Mouse (Mus musculus) bone marrow, adult 2 months (tissue): ENCODE data around the gene Wdr17.

Source experiments
- CTCF ChIP-seq: fragments of 200-500 bp; IDR thresholded peaks from 2 replicates; pipeline ENCODE4 v1.5.1; 2011; ENCODE audit warnings: low read length, control low read depth; ENCODE audit not compliant: control insufficient read depth, insufficient read depth
- POLR2A ChIP-seq: fragments of 200-500 bp; IDR thresholded peaks from 2 replicates; pipeline ENCODE4 v1.6.1; 2011; ENCODE audit warnings: low read depth, mild to moderate bottlenecking, control low read depth, low read length, borderline replicate concordance; ENCODE audit not compliant: control insufficient read depth

DNA sequence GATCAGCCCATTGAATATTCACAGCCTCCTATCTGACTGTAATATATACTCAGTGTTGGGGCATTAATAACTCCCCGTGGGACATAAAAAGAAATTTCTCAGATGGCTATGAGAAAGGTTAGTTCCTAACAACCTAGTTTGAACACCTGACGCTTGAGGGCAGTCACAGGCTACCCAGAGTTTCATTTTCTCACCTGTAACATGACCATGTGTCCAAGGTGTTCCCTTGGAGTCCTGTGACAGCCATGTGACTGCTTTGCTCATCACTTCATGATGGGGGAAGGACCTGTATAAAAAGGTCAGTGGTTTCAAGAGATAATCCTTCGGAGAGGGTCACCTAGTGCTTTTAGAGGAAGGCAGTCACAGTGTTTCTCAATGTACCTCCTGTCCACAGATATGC, 305.5 kb downstream of the Wdr17 start:
- TF ChIP-seq POLR2A (no peak), CTCF (no peak)
